Mouse (Mus musculus) midbrain, embryonic 10.5 days (tissue): ENCODE measurements at regions not wholly inside any gene's neighbourhood (a gene's known extent, or its start where the extent isn't known, plus 50 kb on each side); places are given as distances from the start of the nearest gene placed in this dataset.
A peak's percentile ranks its signal among the peaks of the same experiment; 100 is the strongest.

ENCODE experiments used
- DNase-seq: peaks from one replicate; pipeline ENCODE4 v3.0.0-alpha.2; 2017; ENCODE audit warnings: low spot score
- H3K27ac ChIP-seq: fragments of 300-500 bp; sonication (generic); replicated peaks from 2 replicates; pipeline ENCODE4 v1.5.1; 2016; ENCODE audit warnings: mild to moderate bottlenecking
- H3K27me3 ChIP-seq: fragments of 300-500 bp; sonication (generic); 2 replicates; pipeline ENCODE4 v1.6.1; 2016; ENCODE audit warnings: low read depth, mild to moderate bottlenecking; ENCODE audit not compliant: poor library complexity, severe bottlenecking
- H3K36me3 ChIP-seq: fragments of 300-500 bp; sonication (generic); 2 replicates; pipeline ENCODE4 v1.6.1; 2016; ENCODE audit warnings: mild to moderate bottlenecking, moderate library complexity
- H3K4me1 ChIP-seq: fragments of 300-500 bp; sonication (generic); 2 replicates; pipeline ENCODE4 v1.6.1; 2016
- H3K4me3 ChIP-seq: fragments of 300-500 bp; sonication (generic); 2 replicates; pipeline ENCODE4 v1.5.1; 2016; ENCODE audit warnings: mild to moderate bottlenecking, moderate library complexity
- H3K9me3 ChIP-seq: fragments of 300-500 bp; sonication (generic); replicated peaks from 2 replicates; pipeline ENCODE4 v1.6.1; 2016; ENCODE audit warnings: mild to moderate bottlenecking
- WGBS: fragments of 180-500 bp; shearing (Covaris S2); methylation state at CpG from one replicate; pipeline ENCODE4 v1.1.7; 2016; 5-methylcytosine and 5-hydroxymethylcytosine counted together

GRCm38 (mm10) chr6:53233777-53234176, 53.3 kb upstream of the Creb5 start:
- no peak for DNase-seq

GRCm38 (mm10) chr6:53232616-53233015, 54.5 kb upstream of the Creb5 start:
- Histone ChIP-seq H3K4me3 (no peak overlapping the region), H3K36me3 (no peaks in the 10 kb centered on the region), H3K27ac (no peak overlapping the region), H3K4me1 (0 out of 2 replicates have a peak, but pooled peaks cover 3% of the 10 kb centered on the region), H3K9me3 (no peaks in the 10 kb centered on the region), H3K27me3 (no peaks in the 10 kb centered on the region)
- no peak for DNase-seq
- WGBS: 57% methylated on average over 5 of the region's 5 CpGs

More at GRCm38 (mm10) chr6:53233777-53234176, 53.3 kb upstream of the Creb5 start:
- 66% methylated on average over 4 of the region's 4 CpGs for WGBS
- no peak overlapping the region for H3K27ac ChIP-seq
- no peak overlapping the region for H3K4me3 ChIP-seq
- no peaks in the 10 kb centered on the region for H3K27me3 ChIP-seq
- H3K9me3 ChIP-seq: no peaks in the 10 kb centered on the region
- H3K36me3 ChIP-seq: no peaks in the 10 kb centered on the region
- H3K4me1 ChIP-seq: 0 out of 2 replicates have a peak, but pooled peaks cover 3% of the 10 kb centered on the region

GRCm38 (mm10) chr6:53229350-53229749, 57.7 kb upstream of the Creb5 start:
- no peaks in the 10 kb centered on the region for H3K36me3 ChIP-seq
- H3K4me3 ChIP-seq: no peak overlapping the region
- H3K9me3 ChIP-seq: no peaks in the 10 kb centered on the region
- WGBS: 64% methylated on average over 6 of the region's 6 CpGs
- no peak overlapping the region for H3K27ac ChIP-seq
- 0 out of 2 replicates have a peak, but pooled peaks cover 3% of the 10 kb centered on the region for H3K4me1 ChIP-seq
- no peak for DNase-seq
- no peaks in the 10 kb centered on the region for H3K27me3 ChIP-seq

GRCm38 (mm10) chr6:53222104-53222503, 65.0 kb upstream of the Creb5 start:
- H3K27ac ChIP-seq: peak overlapping the region; percentile 57; the same call in 1 of the 2 replicates
- 54% methylated on average over 8 of the region's 8 CpGs for WGBS

GRCm38 (mm10) chr6:53221668-53222005, 65.4 kb upstream of the Creb5 start:
- no peaks in the 10 kb centered on the region for H3K36me3 ChIP-seq
- 46% methylated on average over 4 of the region's 4 CpGs for WGBS
- H3K4me1 ChIP-seq: peaks cover 25% of the 10 kb centered on the region
- no peak overlapping the region for H3K4me3 ChIP-seq
- H3K27me3 ChIP-seq: no peaks in the 10 kb centered on the region; the same call in 1 of the 2 replicates
- peak overlapping the region; percentile 57; the same call in 1 of the 2 replicates for H3K27ac ChIP-seq
- no peaks in the 10 kb centered on the region for H3K9me3 ChIP-seq
- no peak for DNase-seq

More at GRCm38 (mm10) chr6:53222104-53222503, 65.0 kb upstream of the Creb5 start:
- no peaks in the 10 kb centered on the region for H3K36me3 ChIP-seq
- no peaks in the 10 kb centered on the region; the same call in 1 of the 2 replicates for H3K27me3 ChIP-seq
- peaks cover 25% of the 10 kb centered on the region for H3K4me1 ChIP-seq
- no peaks in the 10 kb centered on the region for H3K9me3 ChIP-seq
- no peak for DNase-seq
- no peak overlapping the region for H3K4me3 ChIP-seq

GRCm38 (mm10) chr6:53220784-53221667, 66.0 kb upstream of the Creb5 start:
- peaks cover 25% of the 10 kb centered on the region for H3K4me1 ChIP-seq
- no peaks in the 10 kb centered on the region for H3K36me3 ChIP-seq
- no peaks in the 10 kb centered on the region; the same call in 1 of the 2 replicates for H3K27me3 ChIP-seq
- WGBS: 65% methylated on average over 18 of the region's 18 CpGs
- H3K9me3 ChIP-seq: no peaks in the 10 kb centered on the region
- DNase-seq: no peak
- H3K27ac ChIP-seq: peak overlapping the region; percentile 50; the same call in 1 of the 2 replicates
- no peak overlapping the region for H3K4me3 ChIP-seq

GRCm38 (mm10) chr6:53218871-53219286, 68.2 kb upstream of the Creb5 start:
- H3K4me3 ChIP-seq: no peak overlapping the region
- H3K4me1 ChIP-seq: peaks cover 25% of the 10 kb centered on the region
- no peaks in the 10 kb centered on the region for H3K9me3 ChIP-seq
- no peak for DNase-seq
- H3K36me3 ChIP-seq: no peaks in the 10 kb centered on the region
- H3K27me3 ChIP-seq: no peaks in the 10 kb centered on the region; the same call in 1 of the 2 replicates
- peak overlapping the region; percentile 42; the same call in 1 of the 2 replicates for H3K27ac ChIP-seq
- 85% methylated on average over 10 of the region's 10 CpGs for WGBS

- H3K27me3 ChIP-seq: no peaks in the 10 kb centered on the region
- H3K9me3 ChIP-seq: no peaks in the 10 kb centered on the region
- peaks cover 23% of the 10 kb centered on the region for H3K4me1 ChIP-seq
- no peak overlapping the region for H3K27ac ChIP-seq
- DNase-seq: peak; percentile 52
- 59% methylated on average over 10 of the region's 10 CpGs for WGBS
- no peaks in the 10 kb centered on the region for H3K36me3 ChIP-seq
- no peak overlapping the region for H3K4me3 ChIP-seq
Measured at GRCm38 (mm10) chr6:53217234-53218015, 69.6 kb upstream of the Creb5 start.

- Histone ChIP-seq H3K4me1 (peaks cover 17% of the 10 kb centered on the region), H3K27ac (no peak overlapping the region), H3K27me3 (no peaks in the 10 kb centered on the region), H3K36me3 (no peaks in the 10 kb centered on the region), H3K9me3 (no peaks in the 10 kb centered on the region), H3K4me3 (no peak overlapping the region)
- no peak for DNase-seq
- 86% methylated on average over 2 of the region's 2 CpGs for WGBS
Measured at GRCm38 (mm10) chr6:53216715-53217114, 70.4 kb upstream of the Creb5 start.

GRCm38 (mm10) chr6:53211420-53211819, 75.7 kb upstream of the Creb5 start:
- no peak overlapping the region for H3K27ac ChIP-seq
- 87% methylated on average over 3 of the region's 3 CpGs for WGBS
- H3K4me3 ChIP-seq: no peak overlapping the region
- no peak for DNase-seq
- H3K9me3 ChIP-seq: no peaks in the 10 kb centered on the region
- H3K36me3 ChIP-seq: no peaks in the 10 kb centered on the region
- peaks cover 4% of the 10 kb centered on the region; the same call in 1 of the 2 replicates for H3K4me1 ChIP-seq
- no peaks in the 10 kb centered on the region for H3K27me3 ChIP-seq

GRCm38 (mm10) chr6:53209398-53209797, 77.7 kb upstream of the Creb5 start:
- no peaks in the 10 kb centered on the region for H3K36me3 ChIP-seq
- H3K27me3 ChIP-seq: no peaks in the 10 kb centered on the region
- no peaks in the 10 kb centered on the region for H3K9me3 ChIP-seq
- no peak overlapping the region for H3K27ac ChIP-seq
- H3K4me1 ChIP-seq: peaks cover 4% of the 10 kb centered on the region; the same call in 1 of the 2 replicates
- no peak for DNase-seq
- WGBS: 71% methylated on average over 6 of the region's 6 CpGs
- H3K4me3 ChIP-seq: no peak overlapping the region

- no peaks in the 10 kb centered on the region for H3K9me3 ChIP-seq
- no peak for DNase-seq
- no peak overlapping the region for H3K4me3 ChIP-seq
- 68% methylated on average over 3 of the region's 3 CpGs for whole genome bisulfite sequencing
- no peak overlapping the region for H3K27ac ChIP-seq
- H3K36me3 ChIP-seq: no peaks in the 10 kb centered on the region
- H3K4me1 ChIP-seq: peaks cover 4% of the 10 kb centered on the region; the same call in 1 of the 2 replicates
- no peaks in the 10 kb centered on the region for H3K27me3 ChIP-seq
Measured at GRCm38 (mm10) chr6:53208474-53208873, 78.6 kb upstream of the Creb5 start.
